Mouse (Mus musculus) limb, embryonic 10.5 days (tissue): Measurements from ENCODE around the gene Nol3. TPM values are rescaled to one million over a fixed set of nuclear protein-coding genes. Genes with fewer than 3 reads are reported as not detected.

Experiments
- DNase-seq: peaks from one replicate; pipeline ENCODE4 v3.0.0-alpha.2; 2017; ENCODE audit warnings: low spot score
- H3K27ac ChIP-seq: fragments of 300-500 bp; sonication (generic); 2 replicates; pipeline ENCODE4 v1.5.1; 2016; ENCODE audit warnings: mild to moderate bottlenecking
- H3K27me3 ChIP-seq: fragments of 300-500 bp; sonication (generic); 2 replicates; pipeline ENCODE4 v1.6.1; 2016; ENCODE audit warnings: low read depth, mild to moderate bottlenecking; ENCODE audit not compliant: poor library complexity, severe bottlenecking
- H3K36me3 ChIP-seq: fragments of 300-500 bp; sonication (generic); 2 replicates; pipeline ENCODE4 v1.6.1; 2016; ENCODE audit warnings: mild to moderate bottlenecking, moderate library complexity
- H3K4me1 ChIP-seq: fragments of 300-500 bp; sonication (generic); 2 replicates; pipeline ENCODE4 v1.6.1; 2016
- H3K4me3 ChIP-seq: fragments of 300-500 bp; sonication (generic); 2 replicates; pipeline ENCODE4 v1.5.1; 2016; ENCODE audit warnings: mild to moderate bottlenecking, moderate library complexity
- H3K9me3 ChIP-seq: fragments of 300-500 bp; sonication (generic); replicated peaks from 2 replicates; pipeline ENCODE4 v1.6.1; 2016; ENCODE audit warnings: mild to moderate bottlenecking
- WGBS: fragments of 180-500 bp; shearing (Covaris S2); methylation state at CpG from one replicate; pipeline ENCODE4 v1.1.7; 2016; 5-methylcytosine and 5-hydroxymethylcytosine counted together
- polyA plus RNA-seq: library from polyadenylated mRNA; unstranded; fragments of >200 nt; fragmentation: Nextera tagmentation; extraction: Ambion mirVana; gene quantifications from 2 replicates; pipeline ENCODE4 v1.2.1, GENCODE M21; 2016

Nol3 gene
- polyA plus RNA-seq, 1 experiment from 2014 or later = 0.40 TPM

DNA sequence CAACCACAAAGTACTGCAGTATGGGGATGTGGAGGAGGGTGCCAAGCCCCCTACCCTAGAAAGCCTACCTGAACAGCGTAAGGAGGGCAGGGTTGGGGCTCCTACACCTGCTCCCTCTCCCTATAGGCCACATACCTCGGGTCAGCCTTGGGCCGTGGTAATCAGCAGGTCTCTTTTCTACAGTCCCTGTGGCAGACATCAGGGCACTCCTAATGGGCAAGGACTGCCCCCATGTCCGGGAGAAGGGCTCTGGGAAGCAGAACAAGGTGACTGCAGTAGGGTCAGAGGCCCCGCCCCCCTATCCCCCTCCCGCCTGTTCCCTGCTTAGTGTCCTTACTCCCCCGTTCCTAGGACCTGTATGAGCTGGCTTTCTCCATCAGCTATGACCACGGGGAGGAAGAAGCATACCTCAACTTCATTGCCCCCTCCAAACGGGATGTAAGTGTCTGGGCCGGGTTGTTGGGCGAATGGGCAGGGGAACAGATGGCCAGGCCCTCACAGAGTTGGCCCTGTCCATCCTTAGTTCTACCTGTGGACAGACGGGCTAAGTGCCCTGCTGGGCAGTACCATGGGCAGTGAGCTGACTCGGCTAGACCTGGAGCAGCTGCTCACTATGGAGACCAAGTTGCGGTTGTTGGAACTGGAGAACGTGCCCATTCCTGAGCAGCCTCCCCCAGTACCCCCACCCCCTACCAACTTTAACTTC lies 33.4 kb downstream of the Nol3 start:
- WGBS = 83% methylated on average over 15 of the region's 15 CpGs
- no peaks in the 10 kb centered on the region for H3K27me3 ChIP-seq
- H3K4me3 ChIP-seq = no peak overlapping the region
- H3K27ac ChIP-seq = no peak overlapping the region
- peaks cover 22% of the 10 kb centered on the region for H3K4me1 ChIP-seq
- no peak for DNase-seq
- H3K36me3 ChIP-seq = peaks cover 85% of the 10 kb centered on the region
- no peaks in the 10 kb centered on the region for H3K9me3 ChIP-seq

DNA sequence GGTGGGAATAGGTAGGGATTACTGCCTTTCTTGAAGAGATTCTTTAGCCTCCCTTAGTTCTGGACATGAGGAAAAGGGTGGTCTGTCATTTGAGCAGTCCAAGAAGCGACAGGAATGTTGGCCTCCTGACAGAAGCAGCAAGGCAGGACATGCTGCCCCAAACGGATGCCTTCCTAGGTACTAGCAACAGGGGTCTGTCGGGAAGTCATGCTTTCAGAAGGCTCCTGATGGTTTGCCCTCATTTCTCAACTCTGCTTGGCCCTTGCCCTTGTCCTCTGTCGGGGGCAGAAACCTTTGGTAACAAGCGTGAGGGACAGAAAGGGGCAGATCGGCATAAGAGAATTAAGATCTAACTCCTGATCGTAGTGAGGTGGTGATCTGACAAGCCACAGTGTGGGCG lies 34.2 kb downstream of the Nol3 start:
- DNase-seq = no peak
- Histone ChIP-seq H3K36me3 (peaks cover 86% of the 10 kb centered on the region), H3K4me3 (no peak overlapping the region), H3K9me3 (no peaks in the 10 kb centered on the region), H3K27ac (no peak overlapping the region), H3K4me1 (peaks cover 16% of the 10 kb centered on the region), H3K27me3 (no peaks in the 10 kb centered on the region)
- 83% methylated on average over 8 of the region's 8 CpGs for WGBS

DNA sequence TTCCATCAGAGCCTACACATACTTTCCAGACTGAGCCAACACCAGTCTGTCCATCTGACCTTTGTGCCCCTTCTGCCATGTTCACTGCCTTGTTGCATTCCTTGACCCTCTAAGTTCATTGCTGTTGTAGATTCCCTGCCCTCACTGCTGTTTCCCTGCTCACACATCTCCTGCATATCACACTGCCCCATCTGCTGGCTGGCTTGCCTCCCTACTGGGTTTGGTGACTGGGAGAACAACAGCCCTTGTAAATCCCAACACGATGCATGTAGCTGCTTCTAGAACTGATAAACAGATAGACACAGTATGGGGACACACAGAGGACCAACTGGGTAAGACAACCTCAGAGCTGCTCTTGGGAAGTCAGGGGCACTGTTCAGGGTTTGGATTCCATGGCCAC lies 35.8 kb downstream of the Nol3 start:
- Histone ChIP-seq H3K27me3 (no peaks in the 10 kb centered on the region), H3K4me1 (no peaks in the 10 kb centered on the region), H3K27ac (no peak overlapping the region), H3K36me3 (peaks cover 98% of the 10 kb centered on the region), H3K4me3 (no peak overlapping the region), H3K9me3 (no peaks in the 10 kb centered on the region)
- 80% methylated on average over 1 of the region's 1 CpGs for WGBS
- DNase-seq = no peak

DNA sequence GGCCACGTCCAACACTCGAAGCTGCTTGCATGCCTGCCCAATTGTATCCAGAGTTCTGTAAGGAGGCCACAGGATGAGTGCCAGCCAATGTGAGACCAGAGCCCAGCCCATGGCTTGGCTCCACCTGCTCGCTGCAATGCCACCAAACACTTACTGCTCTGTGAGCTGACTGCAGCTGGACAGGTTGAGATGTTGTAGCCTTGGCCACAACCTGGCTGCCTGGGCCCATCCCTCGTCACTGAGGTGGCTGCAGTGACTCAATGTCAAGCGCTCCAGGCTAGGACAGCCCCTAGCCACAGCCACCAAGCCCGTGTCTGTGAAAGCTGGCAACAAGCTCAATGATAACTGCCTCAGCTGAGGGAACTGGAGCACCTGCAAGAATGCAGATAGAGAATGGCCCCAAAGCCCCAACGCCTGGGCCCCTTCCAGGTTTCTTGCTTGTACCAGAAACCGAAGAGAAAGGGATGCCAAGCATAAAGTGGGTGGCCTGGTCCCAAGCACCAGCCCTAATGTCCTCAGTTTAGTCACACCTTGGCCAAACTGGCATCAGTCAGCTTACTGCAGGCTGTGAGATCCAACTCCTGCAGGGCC lies 37.0 kb downstream of the Nol3 start:
- Histone ChIP-seq H3K27me3 (no peaks in the 10 kb centered on the region), H3K4me1 (no peaks in the 10 kb centered on the region), H3K9me3 (no peaks in the 10 kb centered on the region), H3K4me3 (no peak overlapping the region), H3K36me3 (peaks cover 95% of the 10 kb centered on the region), H3K27ac (no peak overlapping the region)
- DNase-seq = no peak
- WGBS = 88% methylated on average over 8 of the region's 8 CpGs

DNA sequence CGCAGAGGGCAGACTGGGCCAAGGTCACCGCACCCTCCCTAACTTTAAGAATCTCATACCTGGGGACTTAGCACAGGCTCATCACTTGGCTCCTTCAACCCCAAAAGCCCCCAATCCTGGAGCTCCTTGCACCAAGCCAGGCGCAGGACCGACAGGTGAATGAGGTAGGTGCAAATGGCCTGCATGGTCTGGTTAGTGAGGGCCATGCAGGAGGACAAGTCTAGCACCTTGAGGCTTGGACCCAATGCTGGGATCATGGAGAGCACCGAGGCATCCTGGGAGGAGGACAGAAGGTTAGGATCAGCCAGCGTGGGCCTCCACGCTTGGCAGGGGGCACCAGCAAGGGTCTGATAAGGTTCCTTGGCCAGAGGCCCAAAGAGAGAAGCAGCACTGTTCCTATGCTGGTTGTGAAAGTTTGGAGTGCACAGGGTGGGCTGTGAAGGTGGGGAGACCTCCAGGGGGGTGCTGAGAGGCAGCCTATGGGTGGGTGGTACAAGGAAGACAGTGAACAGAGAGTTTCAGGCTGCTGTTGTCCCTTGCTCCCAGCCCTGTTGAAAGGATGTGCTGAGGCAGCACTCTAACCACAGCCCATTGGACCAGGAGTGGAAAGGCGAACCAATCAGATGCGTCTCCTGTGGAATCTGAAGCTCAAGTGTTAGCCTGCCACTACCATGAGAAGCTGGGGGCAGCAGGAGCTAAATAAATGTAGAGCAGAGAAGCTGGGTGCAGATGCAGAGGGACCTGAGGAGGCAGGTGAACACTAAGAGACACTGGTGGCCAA lies 37.9 kb downstream of the Nol3 start:
- Histone ChIP-seq H3K4me3 (no peak overlapping the region), H3K9me3 (no peaks in the 10 kb centered on the region), H3K27me3 (no peaks in the 10 kb centered on the region), H3K4me1 (no peaks in the 10 kb centered on the region), H3K36me3 (peaks cover 94% of the 10 kb centered on the region), H3K27ac (no peak overlapping the region)
- DNase-seq = no peak
- WGBS = 78% methylated on average over 9 of the region's 9 CpGs

DNA sequence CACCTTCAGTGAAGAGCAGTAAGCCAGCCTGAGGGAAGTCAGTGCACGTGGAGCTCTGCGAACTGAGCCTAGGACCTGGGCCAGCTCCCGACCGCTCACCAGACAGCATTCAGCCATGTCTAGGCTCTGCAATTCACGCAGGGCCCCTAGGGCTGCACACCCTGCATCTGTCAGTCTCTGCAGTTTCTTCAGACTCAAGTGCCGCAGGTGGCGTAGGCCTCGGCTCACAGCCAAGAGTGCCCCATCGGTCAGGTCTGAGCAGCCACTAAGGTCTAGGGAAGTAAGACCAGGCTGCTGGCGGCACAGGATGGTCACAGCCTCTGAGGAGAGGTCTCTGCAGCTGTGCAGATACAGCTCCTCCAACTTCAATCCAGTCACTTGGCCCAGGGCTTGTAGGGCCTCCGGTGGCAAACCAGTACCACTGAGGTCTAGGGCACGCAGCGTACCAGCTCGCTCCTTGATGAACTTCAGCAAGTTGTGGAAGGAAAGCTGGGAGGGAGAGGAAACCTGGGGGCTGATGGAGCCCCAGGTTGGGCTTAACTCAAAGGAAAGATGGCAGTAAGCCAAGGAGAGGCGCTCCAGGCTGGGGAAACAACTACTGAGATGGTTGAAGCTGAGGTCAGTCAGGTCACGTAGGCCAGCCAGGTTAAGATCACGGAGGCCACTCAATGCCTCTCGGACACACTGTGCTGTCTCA lies 39.3 kb downstream of the Nol3 start:
- H3K27ac ChIP-seq = no peak overlapping the region
- no peak for DNase-seq
- no peaks in the 10 kb centered on the region for H3K9me3 ChIP-seq
- no peaks in the 10 kb centered on the region for H3K27me3 ChIP-seq
- WGBS = 92% methylated on average over 18 of the region's 18 CpGs
- no peaks in the 10 kb centered on the region for H3K4me1 ChIP-seq
- peaks cover 95% of the 10 kb centered on the region for H3K36me3 ChIP-seq
- H3K4me3 ChIP-seq = no peak overlapping the region

DNA sequence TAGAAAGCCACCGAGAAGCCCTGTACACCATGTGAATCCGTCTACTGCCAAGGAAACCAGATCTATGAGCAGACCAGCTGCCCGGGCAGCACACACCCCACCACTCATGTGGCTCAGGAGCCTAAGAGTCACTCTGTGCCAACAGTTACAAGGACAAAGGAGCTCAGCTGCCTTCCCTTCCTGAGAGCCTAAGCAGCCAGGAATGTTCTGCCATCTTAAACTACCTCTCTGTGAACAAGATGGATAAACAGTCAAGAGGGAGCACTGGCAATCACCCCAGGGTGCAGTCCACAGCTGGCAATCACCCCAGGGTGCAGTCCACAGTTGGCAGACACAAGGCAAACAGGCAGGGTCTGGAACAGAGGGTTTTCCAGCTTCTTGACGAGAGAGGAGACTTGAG lies 42.0 kb downstream of the Nol3 start:
- peaks cover 78% of the 10 kb centered on the region for H3K36me3 ChIP-seq
- no peak overlapping the region for H3K27ac ChIP-seq
- H3K4me3 ChIP-seq = no peak overlapping the region
- 90% methylated on average over 4 of the region's 4 CpGs for WGBS
- DNase-seq = no peak
- no peaks in the 10 kb centered on the region for H3K9me3 ChIP-seq
- H3K27me3 ChIP-seq = no peaks in the 10 kb centered on the region
- H3K4me1 ChIP-seq = no peaks in the 10 kb centered on the region

DNA sequence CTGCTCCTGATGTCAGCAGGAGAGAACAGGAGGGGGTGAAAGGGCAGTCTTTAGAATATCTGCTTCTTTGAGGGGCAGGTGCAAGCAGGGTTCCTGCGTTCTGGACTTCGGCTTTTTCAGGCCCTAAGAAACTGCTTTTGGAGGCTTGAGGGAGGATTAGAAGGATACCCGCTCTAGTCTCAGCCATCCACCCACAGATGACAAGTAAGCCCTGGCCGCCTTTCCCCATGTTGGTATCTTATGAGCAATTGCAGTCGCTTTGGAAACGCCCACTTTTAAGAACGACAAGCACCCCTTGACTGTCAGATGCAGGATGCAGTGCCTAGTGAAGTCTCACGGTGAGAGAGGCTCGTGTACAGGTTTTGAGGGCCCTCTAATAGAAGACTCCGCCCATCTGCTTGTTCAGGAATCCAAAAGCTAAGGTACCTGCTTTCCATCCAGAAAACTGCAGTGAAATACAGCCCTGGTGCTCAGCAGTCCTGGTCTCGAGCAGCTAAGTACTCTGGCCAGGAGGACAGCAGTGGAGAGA lies 42.8 kb downstream of the Nol3 start:
- no peak overlapping the region for H3K4me3 ChIP-seq
- no peak overlapping the region for H3K27ac ChIP-seq
- H3K27me3 ChIP-seq = no peaks in the 10 kb centered on the region
- no peak for DNase-seq
- H3K9me3 ChIP-seq = no peaks in the 10 kb centered on the region
- WGBS = 82% methylated on average over 11 of the region's 11 CpGs
- no peaks in the 10 kb centered on the region for H3K4me1 ChIP-seq
- H3K36me3 ChIP-seq = peaks cover 74% of the 10 kb centered on the region

DNA sequence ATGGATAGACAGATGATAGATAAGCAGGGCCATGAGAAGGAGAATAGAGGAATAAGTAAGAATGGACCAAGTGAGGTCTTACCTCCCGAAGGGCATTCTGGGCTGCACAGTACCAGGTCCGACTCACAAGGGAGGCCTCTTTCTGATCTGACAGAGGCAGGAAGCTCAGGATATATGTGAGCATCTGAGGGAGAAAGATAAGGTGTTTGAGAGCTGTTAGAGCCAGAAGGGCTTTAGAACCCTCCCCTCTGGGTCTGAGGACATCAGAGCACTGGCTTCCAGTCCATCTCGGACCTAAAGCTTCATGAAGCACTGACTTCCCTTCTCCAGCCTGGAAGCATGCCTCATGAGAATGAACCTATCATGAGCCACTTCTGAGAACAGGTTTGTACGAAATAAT lies 47.2 kb downstream of the Nol3 start:
- DNase-seq = no peak
- Histone ChIP-seq H3K4me3 (no peak overlapping the region), H3K27ac (no peak overlapping the region), H3K36me3 (peaks cover 40% of the 10 kb centered on the region), H3K9me3 (no peaks in the 10 kb centered on the region), H3K4me1 (peaks cover 18% of the 10 kb centered on the region), H3K27me3 (no peaks in the 10 kb centered on the region)
- 88% methylated on average over 4 of the region's 4 CpGs for WGBS

DNA sequence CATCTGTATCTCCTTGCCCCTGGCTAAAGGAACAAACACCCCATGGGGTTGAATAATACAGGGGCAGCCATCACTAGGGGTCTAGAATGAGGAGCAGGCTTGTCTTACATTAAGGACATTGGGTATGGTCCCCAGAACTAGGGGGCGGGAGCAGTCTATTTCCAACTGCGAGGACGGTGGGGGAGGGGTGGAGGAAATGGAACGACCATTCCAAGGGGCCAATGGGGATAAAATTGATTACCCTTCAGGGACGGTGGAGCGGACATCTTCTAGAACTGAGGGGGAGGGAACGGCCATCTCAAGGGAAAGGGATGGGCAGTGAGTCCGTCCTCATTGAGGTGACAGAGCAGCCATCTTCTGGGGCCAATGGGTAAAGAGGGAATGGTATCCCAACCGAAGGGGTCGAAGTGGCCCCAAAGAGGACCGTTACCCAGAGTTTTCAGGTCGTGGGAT lies 49.7 kb downstream of the Nol3 start:
- Histone ChIP-seq H3K27me3 (no peaks in the 10 kb centered on the region), H3K9me3 (no peaks in the 10 kb centered on the region), H3K4me3 (peak overlapping the region; percentile 75), H3K36me3 (peaks cover 46% of the 10 kb centered on the region), H3K27ac (peak overlapping the region; percentile 84), H3K4me1 (peaks cover 18% of the 10 kb centered on the region)
- WGBS = under 1% methylated on average over 12 of the region's 12 CpGs
- DNase-seq = no peak

DNA sequence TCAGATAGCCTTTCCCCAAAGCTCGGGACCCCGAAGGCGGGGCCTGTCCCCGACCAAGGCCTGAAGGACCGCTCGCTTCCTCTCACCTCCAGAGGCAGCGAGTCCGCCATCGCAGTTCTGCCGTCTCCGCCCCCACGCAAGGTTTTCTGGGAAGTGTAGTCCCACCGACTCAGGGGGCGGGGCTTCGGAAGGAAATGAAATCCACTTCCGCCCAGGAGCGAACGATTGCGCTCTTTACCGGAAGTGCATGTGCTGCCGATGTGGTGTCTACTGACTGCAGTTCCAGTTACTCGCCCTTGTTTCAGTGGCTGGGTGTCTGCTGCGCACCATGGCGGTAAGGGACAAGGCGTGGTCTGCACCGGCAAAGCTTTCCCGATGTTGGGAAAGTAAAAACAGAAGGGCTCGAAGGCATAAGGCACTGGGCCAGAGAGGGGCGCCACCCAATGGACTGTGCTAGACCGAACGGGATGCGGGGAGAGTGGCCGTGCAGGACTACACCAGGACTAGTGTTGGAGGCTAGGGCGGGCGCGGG lies 50.3 kb downstream of the Nol3 start, which contains the start of the genes Lrrc29 and Tmem208:
Gene Lrrc29, minus strand, starts transcription at position 138 of the 532 bp plus-strand sequence.
Gene Tmem208, plus strand, starts transcription at position 214 of the 532 bp plus-strand sequence.
- H3K27me3 ChIP-seq = no peaks in the 10 kb centered on the region
- WGBS = under 1% methylated on average over 36 of the region's 36 CpGs
- H3K27ac ChIP-seq = peak within 1 kb of the TSS; percentile 84
- peaks cover 51% of the 10 kb centered on the region for H3K36me3 ChIP-seq
- no peaks in the 10 kb centered on the region for H3K9me3 ChIP-seq
- DNase-seq = peak; percentile 97
- peak within 1 kb of the TSS; percentile 75 for H3K4me3 ChIP-seq
- peaks cover 18% of the 10 kb centered on the region for H3K4me1 ChIP-seq

DNA sequence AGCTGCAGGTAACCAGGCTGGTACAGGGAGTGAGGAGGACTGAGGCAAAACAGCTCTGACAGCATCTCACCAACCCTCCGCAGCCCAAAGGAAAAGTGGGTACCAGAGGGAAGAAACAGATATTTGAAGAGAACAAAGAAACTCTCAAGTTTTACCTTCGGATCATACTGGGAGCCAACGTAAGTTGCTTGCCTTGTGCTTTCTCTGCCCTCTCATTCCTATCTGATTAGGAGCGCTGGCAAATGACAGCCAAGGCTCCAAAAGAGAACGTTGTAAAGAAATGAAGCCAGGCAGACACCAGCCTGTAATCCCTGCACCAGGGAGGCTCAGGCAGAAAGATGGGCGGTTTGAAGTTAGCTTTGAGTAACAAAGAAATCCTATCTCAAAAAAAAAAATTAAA lies 51.0 kb downstream of the Nol3 start:
- WGBS = 50% methylated on average over 6 of the region's 6 CpGs
- Histone ChIP-seq H3K36me3 (peaks cover 56% of the 10 kb centered on the region), H3K9me3 (no peaks in the 10 kb centered on the region), H3K4me3 (peak overlapping the region; percentile 75), H3K27me3 (no peaks in the 10 kb centered on the region), H3K4me1 (peaks cover 18% of the 10 kb centered on the region), H3K27ac (peak overlapping the region; percentile 84)
- no peak for DNase-seq
